Mouse (Mus musculus): ENCODE results near the gene Rhoc. TPM values are rescaled to one million over a fixed set of nuclear protein-coding genes. Genes with fewer than 3 reads are reported as not detected.

Rhoc gene
- total and polyA plus RNA-seq, 3 experiments, result 1.2 to 8.3 (median 7.9) TPM

GRCm38 (mm10) chr3:104820426-104820825 is 32.3 kb downstream of the Rhoc start:
- H3K36me3 ChIP-seq (replicated peaks in 1 of 2; ENCODE audit: control insufficient read depth in 1 of 2, insufficient read depth in 1 of 2, low read length in 1 of 2), result peaks cover 11 to 27% of the 10 kb centered on the region in 2 experiments
- H3K9ac ChIP-seq (ENCODE audit: insufficient read depth, low read depth), result no peak overlapping the region
- in situ Hi-C loops (cut with MboI; ENCODE audit: low pct_ligation_motif_present, low pct_unique_long_range_greater_than_20kb, low sequenced_read_pairs) (no loop called here), dilution Hi-C loops (cut with MboI; ENCODE audit: extremely low pct_ligation_motif_present, extremely low pct_unique_long_range_greater_than_20kb, low sequenced_read_pairs) (no loop called here)
- TF ChIP-seq POLR2A (IDR thresholded peaks at IDR 0.05; ENCODE audit: low read depth, low read length) (no peak), MYC (IDR thresholded peaks at IDR 0.05; ENCODE audit: low read depth, low read length) (no peak), JUND (conservative IDR thresholded peaks at IDR 0.05; ENCODE audit: low read depth, low read length) (no peak), MAX (IDR thresholded peaks at IDR 0.05; ENCODE audit: low read length) (no peak)
- H3K27ac ChIP-seq (ENCODE audit: insufficient read depth, low read depth), result no peak overlapping the region
- no peaks in the 10 kb centered on the region for H3K79me2 ChIP-seq (replicated peaks; ENCODE audit: control insufficient read depth, extremely low read depth, insufficient read depth, poor library complexity, severe bottlenecking)
- H3K4me3 ChIP-seq (replicated peaks in 1 of 3; ENCODE audit: low read depth in 2 of 3, low read length in 2 of 3, poor library complexity in 1 of 3), result no peak overlapping the region
- no peak for DNase-seq (ENCODE audit: extremely low read depth)
- H3K4me2 ChIP-seq (ENCODE audit: insufficient read depth, low read depth, poor library complexity, severe bottlenecking), result no peak overlapping the region
- H3K9me3 ChIP-seq (replicated peaks; ENCODE audit: low read length), result no peaks in the 10 kb centered on the region
- H3K4me1 ChIP-seq (ENCODE audit: control insufficient read depth in 1 of 2, insufficient read depth in 2 of 2), result peaks cover 10 to 59% of the 10 kb centered on the region in 2 experiments
- H3K27me3 ChIP-seq (replicated peaks), result no peaks in the 10 kb centered on the region

DNA sequence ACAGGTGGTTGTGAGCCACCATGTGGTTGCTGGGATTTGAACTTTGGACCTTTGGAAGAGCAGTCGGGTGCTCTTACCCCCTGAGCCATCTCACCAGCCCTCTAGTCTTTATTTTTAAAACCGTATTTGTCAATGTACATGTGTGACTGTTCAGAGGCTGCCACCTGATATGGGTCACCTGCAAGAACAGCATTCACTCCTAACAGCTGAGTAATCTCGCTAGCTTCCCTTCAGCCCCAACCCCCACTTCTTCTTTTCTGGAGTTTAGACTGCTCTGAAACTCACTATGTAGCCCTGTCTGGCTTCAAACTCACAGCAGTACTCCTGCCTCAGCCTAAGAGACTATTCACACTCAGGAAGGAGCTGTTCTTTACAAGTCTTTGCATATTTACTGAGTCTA is 34.2 kb downstream of the Rhoc start:
- Histone ChIP-seq H3K4me3 (replicated peaks in 1 of 3; ENCODE audit: low read depth in 2 of 3, low read length in 2 of 3, poor library complexity in 1 of 3) (no peak overlapping the region), H3K27ac (ENCODE audit: insufficient read depth, low read depth) (no peak overlapping the region), H3K9ac (ENCODE audit: insufficient read depth, low read depth) (no peak overlapping the region), H3K4me1 (ENCODE audit: control insufficient read depth in 1 of 2, insufficient read depth in 2 of 2) (peaks cover 2 to 41% of the 10 kb centered on the region in 2 experiments; a peak in 2 of 4 replicates), H3K79me2 (replicated peaks; ENCODE audit: control insufficient read depth, extremely low read depth, insufficient read depth, poor library complexity, severe bottlenecking) (no peaks in the 10 kb centered on the region), H3K4me2 (ENCODE audit: insufficient read depth, low read depth, poor library complexity, severe bottlenecking) (no peak overlapping the region), H3K36me3 (replicated peaks in 1 of 2; ENCODE audit: control insufficient read depth in 1 of 2, insufficient read depth in 1 of 2, low read length in 1 of 2) (peaks cover 21 to 44% of the 10 kb centered on the region in 2 experiments), H3K27me3 (replicated peaks) (no peaks in the 10 kb centered on the region), H3K9me3 (replicated peaks; ENCODE audit: low read length) (no peaks in the 10 kb centered on the region)
- in situ Hi-C loops (cut with MboI; ENCODE audit: low pct_ligation_motif_present, low pct_unique_long_range_greater_than_20kb, low sequenced_read_pairs), result no loop called here
- dilution Hi-C loops (cut with MboI; ENCODE audit: extremely low pct_ligation_motif_present, extremely low pct_unique_long_range_greater_than_20kb, low sequenced_read_pairs), result no loop called here
- TF ChIP-seq USF1 (IDR thresholded peaks at IDR 0.05; ENCODE audit: low read depth, low read length) (no peak), BHLHE40 (IDR thresholded peaks at IDR 0.05; ENCODE audit: low read depth, low read length) (peak; percentile 53)
- peak; percentile 32 for DNase-seq (ENCODE audit: extremely low read depth)

DNA sequence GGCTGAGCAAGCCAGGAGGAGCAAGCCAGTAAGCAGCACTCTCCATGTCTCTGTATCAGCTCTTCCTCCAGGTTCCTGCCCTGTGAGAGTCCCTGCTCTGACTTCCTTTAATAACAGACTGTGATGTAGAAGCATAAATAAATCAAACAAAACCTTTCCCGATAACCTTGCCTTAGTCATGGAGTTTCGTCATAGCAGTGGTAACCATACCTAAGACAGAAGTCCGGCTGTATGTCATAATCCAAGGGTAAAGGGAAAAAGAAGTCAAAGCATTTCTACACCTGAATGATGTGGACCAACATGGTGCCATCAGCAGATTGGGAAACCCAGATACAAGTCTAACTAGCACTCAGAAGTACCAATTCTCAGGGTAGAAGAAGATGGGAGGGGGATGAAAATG is 47.6 kb downstream of the Rhoc start:
- H3K36me3 ChIP-seq (replicated peaks in 1 of 2; ENCODE audit: control insufficient read depth in 1 of 2, insufficient read depth in 1 of 2, low read length in 1 of 2), result peaks cover 32 to 80% of the 10 kb centered on the region in 2 experiments
- no peak for DNase-seq (ENCODE audit: extremely low read depth)
- H3K9me3 ChIP-seq (replicated peaks; ENCODE audit: low read length), result no peaks in the 10 kb centered on the region
- no peaks in the 10 kb centered on the region for H3K4me1 ChIP-seq (ENCODE audit: control insufficient read depth in 1 of 2, insufficient read depth in 2 of 2)
- in situ Hi-C loops (cut with MboI; ENCODE audit: low pct_ligation_motif_present, low pct_unique_long_range_greater_than_20kb, low sequenced_read_pairs), result no loop called here
- no peak overlapping the region for H3K27ac ChIP-seq (ENCODE audit: insufficient read depth, low read depth)
- TF ChIP-seq MAFK (IDR thresholded peaks at IDR 0.05; ENCODE audit: insufficient replicate concordance, low read length), result no peak
- TF ChIP-seq MEF2A (IDR thresholded peaks at IDR 0.05; ENCODE audit: borderline replicate concordance, low read depth, low read length), result no peak
- TF ChIP-seq ETS1 (conservative IDR thresholded peaks at IDR 0.05; ENCODE audit: low read depth, low read length), result no peak
- no peak for TF ChIP-seq E2F4 (IDR thresholded peaks at IDR 0.05; ENCODE audit: insufficient replicate concordance, low read depth, low read length)
- TF ChIP-seq MAX (IDR thresholded peaks at IDR 0.05; ENCODE audit: low read length), result no peak
- no peaks in the 10 kb centered on the region; the same call in 1 of the 2 replicates for H3K79me2 ChIP-seq (replicated peaks; ENCODE audit: control insufficient read depth, extremely low read depth, insufficient read depth, poor library complexity, severe bottlenecking)
- dilution Hi-C loops (cut with MboI; ENCODE audit: extremely low pct_ligation_motif_present, extremely low pct_unique_long_range_greater_than_20kb, low sequenced_read_pairs), result no loop called here
- no peak overlapping the region for H3K4me3 ChIP-seq (replicated peaks in 1 of 3; ENCODE audit: low read depth in 2 of 3, low read length in 2 of 3, poor library complexity in 1 of 3)
- H3K4me2 ChIP-seq (ENCODE audit: insufficient read depth, low read depth, poor library complexity, severe bottlenecking), result no peak overlapping the region
- H3K9ac ChIP-seq (ENCODE audit: insufficient read depth, low read depth), result no peak overlapping the region
- H3K27me3 ChIP-seq (replicated peaks), result no peaks in the 10 kb centered on the region

Data from CH12.LX (cell line).